Mouse (Mus musculus) myocyte (in vitro differentiated cells): ENCODE results near the gene Top2a. TPM values are rescaled to one million over a fixed set of nuclear protein-coding genes. Genes with fewer than 3 reads are reported as not detected.

Experiments
- H3K27me3 ChIP-seq: one replicate; pipeline ENCODE4 v1.6.1; 2011; ENCODE audit not compliant: control insufficient read depth, insufficient read depth, insufficient read length
- H3K36me3 ChIP-seq: one replicate; pipeline ENCODE4 v1.6.1; 2011; ENCODE audit not compliant: control insufficient read depth, insufficient read depth
- H3K4me2 ChIP-seq: one replicate; pipeline ENCODE4 v1.6.1; 2011; ENCODE audit warnings: low read depth, control low read depth
- H3K4me3 ChIP-seq: one replicate; pipeline ENCODE4 v1.5.1; 2011; ENCODE audit warnings: mild to moderate bottlenecking, control low read depth, moderate library complexity
- H3K79me2 ChIP-seq: one replicate; pipeline ENCODE4 v1.6.1; 2011; ENCODE audit not compliant: control insufficient read depth, insufficient read depth
- H3ac ChIP-seq: one replicate; pipeline ENCODE4 v1.6.1; 2011; ENCODE audit not compliant: control insufficient read depth, insufficient read length
- CEBPB ChIP-seq: IDR thresholded peaks from 2 replicates; pipeline ENCODE4 v1.6.1; 2011; ENCODE audit warnings: mild to moderate bottlenecking, moderate library complexity; ENCODE audit not compliant: poor library complexity, insufficient read depth, severe bottlenecking
- E2F4 ChIP-seq: IDR thresholded peaks from one replicate; pipeline ENCODE4 v1.6.1; 2011; ENCODE audit warnings: mild to moderate bottlenecking, control low read depth, moderate library complexity; ENCODE audit not compliant: insufficient read depth
- MAX ChIP-seq: IDR thresholded peaks from one replicate; pipeline ENCODE4 v1.6.1; 2011; ENCODE audit warnings: low read depth, mild to moderate bottlenecking, control low read depth
- MYOD1 ChIP-seq, 3 experiments: IDR thresholded peaks; one replicate each; pipeline ENCODE4 v1.6.1; 2011; ENCODE audit warnings: control low read depth in 2 of 3, low read depth in 2 of 3, mild to moderate bottlenecking in 2 of 3, moderate library complexity in 1 of 3; ENCODE audit not compliant: insufficient read length in 2 of 3, control insufficient read depth in 1 of 3
- MYOG ChIP-seq, 3 experiments: IDR thresholded peaks; one replicate each; pipeline ENCODE4 v1.6.1; 2011; ENCODE audit warnings: control low read depth in 2 of 3, low read depth in 2 of 3, mild to moderate bottlenecking in 2 of 3; ENCODE audit not compliant: insufficient read length in 2 of 3, control insufficient read depth in 1 of 3, insufficient read depth in 1 of 3
- POLR2A ChIP-seq: IDR thresholded peaks from one replicate; pipeline ENCODE4 v1.6.1; 2011; ENCODE audit warnings: low read depth, mild to moderate bottlenecking, control low read depth, moderate library complexity; ENCODE audit not compliant: insufficient read length
- POLR2AphosphoS2 ChIP-seq: IDR thresholded peaks from one replicate; pipeline ENCODE4 v1.6.1; 2011; ENCODE audit warnings: low read depth, control low read depth; ENCODE audit not compliant: insufficient read length
- REST ChIP-seq: IDR thresholded peaks from one replicate; pipeline ENCODE4 v1.6.1; 2011; ENCODE audit warnings: mild to moderate bottlenecking, control low read depth, moderate library complexity; ENCODE audit not compliant: insufficient read depth, insufficient read length
- SRF ChIP-seq: IDR thresholded peaks from one replicate; pipeline ENCODE4 v1.6.1; 2011; ENCODE audit warnings: low read depth; ENCODE audit not compliant: control insufficient read depth, insufficient read length
- TCF12 ChIP-seq: IDR thresholded peaks from one replicate; pipeline ENCODE4 v1.6.1; 2011; ENCODE audit warnings: mild to moderate bottlenecking, control low read depth; ENCODE audit not compliant: poor library complexity, insufficient read depth, severe bottlenecking
- TCF3 ChIP-seq: IDR thresholded peaks from one replicate; pipeline ENCODE4 v1.6.1; 2011; ENCODE audit warnings: low read depth, control low read depth; ENCODE audit not compliant: insufficient read length
- USF1 ChIP-seq: IDR thresholded peaks from one replicate; pipeline ENCODE4 v1.6.1; 2011; ENCODE audit warnings: low read depth, mild to moderate bottlenecking, control low read depth, moderate library complexity
- polyA plus RNA-seq: library from polyadenylated mRNA; unstranded; fragments of >200 nt; fragmentation: generic; extraction: Trizol; gene quantifications from one replicate; pipeline ENCODE4 v1.2.1, GENCODE M21; 2012; ENCODE audit warnings: missing spikeins

Gene Top2a
- polyA plus RNA-seq, 1 experiment: 39.9 TPM

- Histone ChIP-seq H3K4me3 (no peak overlapping the region), H3K27me3 (no peaks in the 10 kb centered on the region), H3ac (no peak overlapping the region), H3K4me2 (peak overlapping the region; percentile 77), H3K36me3 (peaks cover under 1% of the 10 kb centered on the region), H3K79me2 (peaks cover 55% of the 10 kb centered on the region)
- TF ChIP-seq REST: no peak
- TF ChIP-seq CEBPB: no peak
- TF ChIP-seq TCF3: no peak
- no peak for TF ChIP-seq SRF
- TF ChIP-seq MYOD1 (IDR thresholded peaks at IDR 0.05; ENCODE audit: control insufficient read depth in 1 of 3, insufficient read length in 2 of 3, low read depth in 2 of 3): no peak
- no peak for TF ChIP-seq MYOG (IDR thresholded peaks at IDR 0.05; ENCODE audit: control insufficient read depth in 1 of 3, insufficient read depth in 1 of 3, insufficient read length in 2 of 3, low read depth in 2 of 3)
- no peak for TF ChIP-seq POLR2AphosphoS2
- TF ChIP-seq POLR2A: no peak
Observed at GRCm38 (mm10) chr11:98965416-98966077, 58.4 kb downstream of the Top2a start.

- peak overlapping the region; percentile 77 for H3K4me2 ChIP-seq
- no peak overlapping the region for H3ac ChIP-seq
- H3K79me2 ChIP-seq: peaks cover 55% of the 10 kb centered on the region
- H3K36me3 ChIP-seq: no peaks in the 10 kb centered on the region
- H3K27me3 ChIP-seq: no peaks in the 10 kb centered on the region
- TF ChIP-seq MYOD1 (IDR thresholded peaks at IDR 0.05; ENCODE audit: control insufficient read depth in 1 of 3, insufficient read length in 2 of 3, low read depth in 2 of 3) (peak in 1 of 3 experiments; percentile 63), SRF (no peak), E2F4 (no peak), MAX (no peak), MYOG (IDR thresholded peaks at IDR 0.05; ENCODE audit: control insufficient read depth in 1 of 3, insufficient read depth in 1 of 3, insufficient read length in 2 of 3, low read depth in 2 of 3) (peak in 1 of 3 experiments; percentile 40)
- peak overlapping the region; percentile 72 for H3K4me3 ChIP-seq
Observed at GRCm38 (mm10) chr11:98964616-98965415, 59.2 kb downstream of the Top2a start.

- H3K27me3 ChIP-seq: no peaks in the 10 kb centered on the region
- H3K4me2 ChIP-seq: peak overlapping the region; percentile 77
- H3K4me3 ChIP-seq: peak overlapping the region; percentile 72
Observed at GRCm38 (mm10) chr11:98964201-98964615, 59.8 kb downstream of the Top2a start.

DNA sequence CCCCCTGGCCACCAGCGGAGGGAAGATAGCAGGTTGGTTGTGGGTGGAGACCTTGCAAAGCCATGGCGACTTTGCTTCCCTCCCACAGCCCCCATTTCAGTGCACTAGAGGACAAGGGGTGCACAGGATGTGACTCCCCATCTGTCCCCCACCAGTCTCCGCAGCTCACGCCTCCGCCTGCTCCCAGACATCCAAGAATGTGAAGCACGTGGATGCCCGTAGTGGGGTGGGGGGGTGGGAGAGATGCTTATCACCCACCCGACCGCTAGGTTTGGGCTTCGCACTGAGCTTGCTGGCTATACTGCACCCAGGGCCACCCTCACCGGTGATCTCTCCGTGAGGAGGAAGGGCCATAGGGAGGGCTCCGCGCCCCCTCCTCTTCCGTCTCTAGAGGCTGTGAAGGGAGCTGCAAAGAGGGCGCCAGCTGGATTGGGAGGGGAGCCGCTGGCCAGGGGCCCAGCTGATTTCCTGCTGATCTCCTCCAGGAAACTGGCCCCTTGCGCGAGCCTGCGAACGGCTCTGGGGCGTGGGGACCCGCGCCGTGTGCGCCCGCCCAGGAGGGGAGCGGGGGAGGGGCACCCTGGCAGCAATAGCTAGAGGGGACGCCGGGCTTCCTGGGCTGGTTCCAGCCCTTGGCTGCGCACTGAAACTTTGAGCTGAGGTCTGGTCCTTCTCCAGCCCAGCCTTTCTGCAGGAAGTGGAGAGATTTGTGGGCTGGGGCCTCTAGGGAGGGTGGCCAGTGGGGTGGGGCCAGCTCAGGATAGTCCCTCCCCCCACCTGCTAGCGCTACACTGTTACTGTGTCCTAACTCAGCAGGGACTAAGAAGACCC lies 60.6 kb downstream of the Top2a start:
- H3K27me3 ChIP-seq: no peaks in the 10 kb centered on the region
- H3K4me3 ChIP-seq: peak overlapping the region; percentile 72
- peak overlapping the region; percentile 77 for H3K4me2 ChIP-seq
- H3K79me2 ChIP-seq: peaks cover 55% of the 10 kb centered on the region
- no peak overlapping the region for H3ac ChIP-seq
- H3K36me3 ChIP-seq: no peaks in the 10 kb centered on the region
- TF ChIP-seq MYOD1 (IDR thresholded peaks at IDR 0.05; ENCODE audit: control insufficient read depth in 1 of 3, insufficient read length in 2 of 3, low read depth in 2 of 3) (peak in 2 of 3 experiments; percentile 24 to 35), POLR2AphosphoS2 (no peak)

More at GRCm38 (mm10) chr11:98964201-98964615, 59.8 kb downstream of the Top2a start:
- Histone ChIP-seq H3ac (no peak overlapping the region), H3K79me2 (peaks cover 55% of the 10 kb centered on the region), H3K36me3 (no peaks in the 10 kb centered on the region)
- no peak for TF ChIP-seq MYOD1 (IDR thresholded peaks at IDR 0.05; ENCODE audit: control insufficient read depth in 1 of 3, insufficient read length in 2 of 3, low read depth in 2 of 3)
- no peak for TF ChIP-seq USF1
- no peak for TF ChIP-seq REST
- no peak for TF ChIP-seq MAX
- TF ChIP-seq POLR2AphosphoS2: no peak
- no peak for TF ChIP-seq MYOG (IDR thresholded peaks at IDR 0.05; ENCODE audit: control insufficient read depth in 1 of 3, insufficient read depth in 1 of 3, insufficient read length in 2 of 3, low read depth in 2 of 3)

GRCm38 (mm10) chr11:98962421-98963095 lies 61.4 kb downstream of the Top2a start:
- H3ac ChIP-seq: no peak overlapping the region
- no peaks in the 10 kb centered on the region for H3K36me3 ChIP-seq
- H3K4me3 ChIP-seq: peak overlapping the region; percentile 72
- TF ChIP-seq MYOD1 (IDR thresholded peaks at IDR 0.05; ENCODE audit: control insufficient read depth in 1 of 3, insufficient read length in 2 of 3, low read depth in 2 of 3): no peak
- no peak for TF ChIP-seq MAX
- TF ChIP-seq CEBPB: no peak
- TF ChIP-seq MYOG (IDR thresholded peaks at IDR 0.05; ENCODE audit: control insufficient read depth in 1 of 3, insufficient read depth in 1 of 3, insufficient read length in 2 of 3, low read depth in 2 of 3): no peak
- TF ChIP-seq E2F4: no peak
- no peak for TF ChIP-seq POLR2AphosphoS2
- TF ChIP-seq USF1: no peak
- TF ChIP-seq TCF12: no peak
- no peak for TF ChIP-seq SRF
- TF ChIP-seq REST: no peak
- TF ChIP-seq TCF3: no peak
- TF ChIP-seq POLR2A: no peak
- peak overlapping the region; percentile 77 for H3K4me2 ChIP-seq
- peaks cover 58% of the 10 kb centered on the region for H3K79me2 ChIP-seq
- no peaks in the 10 kb centered on the region for H3K27me3 ChIP-seq
